20 mouse cellular contexts compared by ENCODE assay signal in genomic region chr8:35996330-35997077, GRCm38 (mm10).
"Had no signal": no experiment of that assay in that cellular context is flagged by ENCODE, and none has a peak within 500 bp of the region (broad histone marks: within the 10 kb centered on the region; RNA-seq: fewer than 3 reads in every experiment).

No protein-coding gene starts in this region.

- H3K4me1 ChIP-seq: intestine, embryonic 15.5 days; liver, embryonic 15.5 days; megakaryocyte, embryonic 14.5 days; midbrain, embryonic 10.5 days; midbrain, embryonic 13.5 days; stomach, embryonic 15.5 days had no signal

- H3K9me3 ChIP-seq: intestine, embryonic 15.5 days; liver, embryonic 15.5 days; midbrain, embryonic 10.5 days; midbrain, embryonic 13.5 days; neural tube, embryonic 13.5 days; stomach, embryonic 15.5 days had no signal

- H3K4me3 ChIP-seq: intestine, embryonic 15.5 days; left cerebral cortex, adult 2 months; liver, embryonic 15.5 days; megakaryocyte, embryonic 14.5 days; midbrain, embryonic 10.5 days; midbrain, embryonic 13.5 days; myocyte; neural tube, embryonic 13.5 days; stomach, embryonic 15.5 days had no signal

- H3K36me3 ChIP-seq: intestine, embryonic 15.5 days; liver, embryonic 15.5 days; midbrain, embryonic 10.5 days; midbrain, embryonic 13.5 days; neural tube, embryonic 13.5 days; stomach, embryonic 15.5 days had no signal

- H3K4me2 ChIP-seq: intestine, embryonic 15.5 days; liver, embryonic 15.5 days; midbrain, embryonic 13.5 days; neural tube, embryonic 13.5 days; stomach, embryonic 15.5 days had no signal

- H3K27ac ChIP-seq: intestine, embryonic 15.5 days; left cerebral cortex, adult 2 months; liver, embryonic 15.5 days; midbrain, embryonic 10.5 days; midbrain, embryonic 13.5 days; neural tube, embryonic 13.5 days; stomach, embryonic 15.5 days had no signal

- H3K9ac ChIP-seq: intestine, embryonic 15.5 days; liver, embryonic 15.5 days; midbrain, embryonic 13.5 days; neural tube, embryonic 13.5 days; stomach, embryonic 15.5 days had no signal

- H3K27me3 ChIP-seq: intestine, embryonic 15.5 days; liver, embryonic 15.5 days; midbrain, embryonic 13.5 days; neural tube, embryonic 13.5 days; stomach, embryonic 15.5 days had no signal

- DNase-seq: kidney, adult 2 months; kidney, postnatal 10 days; kidney, postnatal 36 days; layer of hippocampus, postnatal 36 days; lung, adult 2 months; lung, postnatal 36 days; retina, postnatal 1 day; right cerebral cortex, postnatal 25 days; spleen, adult 18-20 months; thymus, postnatal 25 days had no signal

- ATAC-seq: intestine, embryonic 15.5 days; midbrain, embryonic 13.5 days; midbrain, embryonic 16.5 days had no signal
